Mouse (Mus musculus): ENCODE data around the gene Dnase1l1. TPM values are rescaled to one million over a fixed set of nuclear protein-coding genes. Genes with fewer than 3 reads are reported as not detected.

The Dnase1l1 gene
- 15.7 and 17.3 TPM in 2 replicates for polyA plus RNA-seq (2015; fragmentation: Nextera tagmentation; extraction: Ambion mirVana)

DNA sequence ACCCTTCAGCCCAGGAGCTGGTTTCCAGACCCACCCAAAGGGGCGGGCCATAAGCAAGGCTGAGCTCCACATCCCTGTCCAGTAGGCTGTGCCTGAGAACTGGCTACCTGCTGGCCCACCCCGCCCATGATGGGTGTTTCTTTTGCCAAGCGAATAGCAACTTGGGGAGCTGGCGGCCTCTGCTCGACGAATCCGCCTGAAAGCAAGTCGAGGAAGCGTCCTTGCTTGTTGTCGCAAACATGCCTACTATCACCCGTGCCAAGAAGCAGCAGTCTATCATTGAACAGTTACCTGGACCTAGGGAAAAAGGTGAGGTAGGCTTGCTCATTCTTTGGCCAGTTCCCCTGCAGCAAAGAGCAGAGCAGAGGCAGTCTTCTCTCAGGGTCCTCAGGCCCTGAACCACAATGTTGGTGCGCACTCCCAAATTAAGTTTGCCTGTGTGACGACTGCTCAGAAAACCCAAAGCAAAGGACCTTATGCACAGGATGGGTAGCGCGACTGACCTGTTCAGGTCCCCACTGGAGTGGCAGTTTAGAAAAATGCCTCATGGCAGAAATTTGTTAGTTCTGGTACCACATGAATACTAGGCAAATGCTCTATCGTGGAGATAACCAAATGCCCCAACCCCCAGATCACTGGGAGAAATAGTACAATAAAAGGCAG lies at the start of gene Dnase1l1, which contains the start of gene Taz:
Dnase1l1 (minus strand) TSS at position 606 of the 663 bp plus-strand sequence.
Taz (plus strand) TSS at position 181 of the 663 bp plus-strand sequence.
- H3K27me3 ChIP-seq (ENCODE audit: control insufficient read depth, insufficient read depth, low read length): no peaks in the 10 kb centered on the region
- H3K9me3 ChIP-seq (replicated peaks; ENCODE audit: control insufficient read depth, low read length): no peaks in the 10 kb centered on the region
- 18% methylated on average over 16 of the region's 16 CpGs for WGBS
- H3K27ac ChIP-seq (ENCODE audit: low read length): peak within 1 kb of the TSS; percentile 93
- H3K4me3 ChIP-seq (ENCODE audit: low read length): peak within 1 kb of the TSS; percentile 67
- H3K9ac ChIP-seq (ENCODE audit: low read length): peak within 1 kb of the TSS; percentile 78
- no peaks in the 10 kb centered on the region for H3K36me3 ChIP-seq (ENCODE audit: control insufficient read depth, insufficient read depth)
- H3K4me1 ChIP-seq (ENCODE audit: control insufficient read depth, insufficient read depth, low read length): peaks cover 3% of the 10 kb centered on the region; the same call in 1 of the 2 replicates
- peak; percentile 89 for ATAC-seq (replicated peaks; ENCODE audit: extremely low read depth, insufficient read depth, low FRiP score)
- peak within 1 kb of the TSS; percentile 79 for H3K4me2 ChIP-seq (ENCODE audit: low read depth, low read length)

DNA sequence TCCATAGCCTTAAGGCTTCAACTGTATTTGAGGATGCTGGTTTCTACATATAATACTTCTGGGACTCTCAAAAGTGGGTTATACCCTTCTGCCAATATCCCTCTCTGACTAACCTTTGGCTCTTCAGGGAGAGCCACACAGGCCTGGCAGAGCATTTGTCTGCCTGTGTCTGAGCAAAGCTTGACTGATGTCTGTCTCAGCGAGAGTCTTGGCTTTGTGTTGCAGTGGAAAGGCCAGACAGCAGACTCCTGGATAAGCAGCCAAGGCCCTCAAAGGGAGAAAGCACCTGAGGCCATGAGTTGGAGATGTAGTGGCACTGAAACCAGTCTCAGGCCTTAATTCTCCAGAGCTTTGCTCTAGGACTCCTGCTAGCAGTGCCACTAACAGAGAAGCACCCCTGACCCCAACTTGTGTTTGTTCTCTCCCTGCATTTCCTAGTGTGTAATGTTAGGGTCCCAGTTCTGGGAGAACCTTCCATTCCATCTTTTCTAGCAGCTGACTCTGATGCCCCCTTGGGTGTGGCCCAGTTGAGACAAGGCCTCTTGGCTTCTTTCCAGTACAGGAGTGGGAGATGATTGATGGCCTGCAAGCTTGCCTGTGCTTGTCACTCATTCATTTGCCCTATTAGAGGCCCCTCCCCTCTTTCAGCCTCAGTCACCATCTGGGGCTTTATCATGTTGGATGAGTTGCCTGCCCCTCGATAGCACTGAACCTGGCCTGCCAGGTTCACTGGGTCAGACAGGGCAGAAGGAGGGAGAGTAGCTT lies 48.2 kb upstream of the Dnase1l1 start:
- no peak overlapping the region for H3K9ac ChIP-seq (ENCODE audit: low read length)
- H3K9me3 ChIP-seq (replicated peaks; ENCODE audit: control insufficient read depth, low read length): no peaks in the 10 kb centered on the region
- no peaks in the 10 kb centered on the region for H3K36me3 ChIP-seq (ENCODE audit: control insufficient read depth, insufficient read depth)
- no peak overlapping the region for H3K27ac ChIP-seq (ENCODE audit: low read length)
- H3K27me3 ChIP-seq (ENCODE audit: control insufficient read depth, insufficient read depth, low read length): no peaks in the 10 kb centered on the region
- H3K4me2 ChIP-seq (ENCODE audit: low read depth, low read length): no peak overlapping the region
- H3K4me3 ChIP-seq (ENCODE audit: low read length): no peak overlapping the region
- no peak for ATAC-seq (replicated peaks; ENCODE audit: extremely low read depth, insufficient read depth, low FRiP score)
- H3K4me1 ChIP-seq (ENCODE audit: control insufficient read depth, insufficient read depth, low read length): peaks cover 11% of the 10 kb centered on the region
- 48% methylated on average over 2 of the region's 2 CpGs for WGBS

DNA sequence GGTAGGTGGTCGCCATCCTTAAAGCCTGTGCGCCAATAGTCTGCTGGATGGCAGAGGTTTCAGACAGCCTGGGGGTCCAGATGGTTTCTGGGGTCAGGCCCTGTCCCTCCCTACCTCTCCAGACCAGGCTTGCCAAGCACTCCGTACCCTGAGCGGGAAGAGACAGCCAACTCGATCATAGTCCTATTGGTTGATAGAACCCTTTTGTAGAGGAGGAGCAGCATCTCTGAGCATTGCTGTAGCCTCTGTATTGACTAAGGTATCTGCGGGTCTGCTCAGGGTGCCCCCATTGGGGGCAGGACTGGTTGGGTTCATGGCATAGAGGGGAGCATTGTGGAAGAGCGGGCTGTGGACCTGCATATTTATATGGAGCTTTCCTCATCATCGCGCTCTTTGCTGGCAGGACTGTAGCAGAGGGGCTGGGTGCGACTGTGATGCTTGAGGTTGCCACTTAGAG lies 47.1 kb upstream of the Dnase1l1 start:
- ATAC-seq (replicated peaks; ENCODE audit: extremely low read depth, insufficient read depth, low FRiP score): peak; percentile 15; the same call in 1 of the 2 replicates
- H3K27ac ChIP-seq (ENCODE audit: low read length): no peak overlapping the region
- no peaks in the 10 kb centered on the region for H3K9me3 ChIP-seq (replicated peaks; ENCODE audit: control insufficient read depth, low read length)
- peak overlapping the region; percentile 73 for H3K9ac ChIP-seq (ENCODE audit: low read length)
- peak overlapping the region; percentile 53 for H3K4me3 ChIP-seq (ENCODE audit: low read length)
- H3K27me3 ChIP-seq (ENCODE audit: control insufficient read depth, insufficient read depth, low read length): no peaks in the 10 kb centered on the region
- H3K4me2 ChIP-seq (ENCODE audit: low read depth, low read length): peak overlapping the region; percentile 67
- no peaks in the 10 kb centered on the region for H3K36me3 ChIP-seq (ENCODE audit: control insufficient read depth, insufficient read depth)
- WGBS: 18% methylated on average over 10 of the region's 10 CpGs
- peaks cover 11% of the 10 kb centered on the region for H3K4me1 ChIP-seq (ENCODE audit: control insufficient read depth, insufficient read depth, low read length)

DNA sequence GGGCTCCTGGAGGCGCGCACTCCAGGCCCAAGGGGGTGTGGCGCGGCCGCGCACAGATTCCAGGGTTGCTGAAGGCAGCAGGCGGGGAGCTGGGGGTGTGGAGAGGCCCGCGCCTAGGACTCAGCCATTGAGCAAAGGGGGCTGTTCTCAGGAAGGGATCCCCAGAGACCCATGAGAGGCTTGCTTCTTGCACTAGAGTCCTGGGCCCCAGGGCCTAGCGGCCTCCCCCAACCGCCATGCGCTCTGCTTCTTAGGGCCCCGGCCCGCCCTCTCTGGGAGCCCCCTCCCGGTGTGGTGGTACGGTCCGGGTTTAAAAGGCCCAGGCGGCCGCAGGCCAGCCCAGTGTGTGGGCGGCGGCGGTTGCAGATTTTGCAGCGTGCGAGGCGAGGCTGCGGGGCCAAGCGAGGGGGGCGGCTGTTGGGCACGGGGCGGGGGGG lies 46.6 kb upstream of the Dnase1l1 start, which contains the start of gene Plxna3:
Plxna3 (plus strand) TSS at position 342 of the 437 bp plus-strand sequence.
- Histone ChIP-seq H3K9ac (ENCODE audit: low read length) (peak within 1 kb of the TSS; percentile 73), H3K27me3 (ENCODE audit: control insufficient read depth, insufficient read depth, low read length) (no peaks in the 10 kb centered on the region), H3K4me1 (ENCODE audit: control insufficient read depth, insufficient read depth, low read length) (peaks cover 11% of the 10 kb centered on the region), H3K4me2 (ENCODE audit: low read depth, low read length) (peak within 1 kb of the TSS; percentile 67), H3K4me3 (ENCODE audit: low read length) (peak within 1 kb of the TSS; percentile 53), H3K9me3 (replicated peaks; ENCODE audit: control insufficient read depth, low read length) (no peaks in the 10 kb centered on the region), H3K36me3 (ENCODE audit: control insufficient read depth, insufficient read depth) (no peaks in the 10 kb centered on the region), H3K27ac (ENCODE audit: low read length) (peak within 1 kb of the TSS; percentile 62)
- WGBS: 12% methylated on average over 22 of the region's 30 CpGs
- ATAC-seq (replicated peaks; ENCODE audit: extremely low read depth, insufficient read depth, low FRiP score): peak; percentile 92

DNA sequence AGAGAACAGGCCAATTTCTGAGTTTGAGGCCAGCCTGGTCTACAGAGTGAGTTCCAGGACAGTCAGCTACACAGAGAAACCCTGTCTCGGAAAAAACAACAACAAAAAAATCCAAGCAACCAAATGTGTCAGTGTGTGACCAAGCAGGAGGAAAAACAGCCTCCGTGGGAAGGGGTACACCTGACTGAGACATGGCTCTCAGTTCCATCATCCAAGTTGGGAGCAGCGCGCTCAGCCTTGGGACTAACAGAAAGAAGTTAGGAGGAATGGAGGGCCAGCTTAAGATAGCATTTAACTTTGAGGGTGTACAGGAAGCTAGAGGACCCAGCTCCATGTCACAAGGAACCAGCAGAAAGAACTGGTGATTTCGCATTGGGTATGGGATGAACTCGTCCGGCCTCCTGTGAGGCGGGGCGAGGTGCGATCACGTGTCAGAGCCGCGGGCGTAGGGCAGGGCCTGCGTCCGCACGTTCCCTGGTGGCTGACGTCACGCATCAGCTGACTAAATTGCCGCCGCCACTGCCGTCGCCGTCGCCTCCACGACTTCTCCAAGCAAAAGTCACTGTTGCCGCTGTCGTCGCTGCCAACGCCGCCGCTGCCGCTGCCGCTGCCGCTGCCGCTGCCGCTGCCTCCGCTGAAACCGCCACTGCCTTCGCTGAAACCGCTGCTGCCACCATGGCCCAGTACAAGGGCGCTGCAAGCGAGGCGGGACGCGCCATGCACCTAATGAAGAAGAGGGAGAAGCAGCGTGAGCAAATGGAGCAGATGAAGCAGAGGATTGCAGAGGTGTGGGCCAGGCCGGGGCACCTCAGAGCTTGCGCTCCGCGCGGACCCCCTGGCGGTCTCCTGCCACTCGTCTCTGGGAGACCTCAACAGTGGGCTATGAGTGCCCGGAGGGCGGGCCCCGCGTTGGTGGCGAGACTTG lies 30.7 kb upstream of the Dnase1l1 start, which contains the start of gene Fam50a:
Fam50a (plus strand) TSS at position 494 of the 925 bp plus-strand sequence.
- H3K9ac ChIP-seq (ENCODE audit: low read length): peak within 1 kb of the TSS; percentile 82
- peak within 1 kb of the TSS; percentile 73 for H3K4me3 ChIP-seq (ENCODE audit: low read length)
- H3K4me2 ChIP-seq (ENCODE audit: low read depth, low read length): peak within 1 kb of the TSS; percentile 61
- no peaks in the 10 kb centered on the region for H3K4me1 ChIP-seq (ENCODE audit: control insufficient read depth, insufficient read depth, low read length)
- H3K27ac ChIP-seq (ENCODE audit: low read length): peak within 1 kb of the TSS; percentile 88
- 18% methylated on average over 59 of the region's 59 CpGs for WGBS
- ATAC-seq (replicated peaks; ENCODE audit: extremely low read depth, insufficient read depth, low FRiP score): peak; percentile 95
- H3K9me3 ChIP-seq (replicated peaks; ENCODE audit: control insufficient read depth, low read length): no peaks in the 10 kb centered on the region
- H3K36me3 ChIP-seq (ENCODE audit: control insufficient read depth, insufficient read depth): peaks cover 18% of the 10 kb centered on the region
- no peaks in the 10 kb centered on the region for H3K27me3 ChIP-seq (ENCODE audit: control insufficient read depth, insufficient read depth, low read length)

DNA sequence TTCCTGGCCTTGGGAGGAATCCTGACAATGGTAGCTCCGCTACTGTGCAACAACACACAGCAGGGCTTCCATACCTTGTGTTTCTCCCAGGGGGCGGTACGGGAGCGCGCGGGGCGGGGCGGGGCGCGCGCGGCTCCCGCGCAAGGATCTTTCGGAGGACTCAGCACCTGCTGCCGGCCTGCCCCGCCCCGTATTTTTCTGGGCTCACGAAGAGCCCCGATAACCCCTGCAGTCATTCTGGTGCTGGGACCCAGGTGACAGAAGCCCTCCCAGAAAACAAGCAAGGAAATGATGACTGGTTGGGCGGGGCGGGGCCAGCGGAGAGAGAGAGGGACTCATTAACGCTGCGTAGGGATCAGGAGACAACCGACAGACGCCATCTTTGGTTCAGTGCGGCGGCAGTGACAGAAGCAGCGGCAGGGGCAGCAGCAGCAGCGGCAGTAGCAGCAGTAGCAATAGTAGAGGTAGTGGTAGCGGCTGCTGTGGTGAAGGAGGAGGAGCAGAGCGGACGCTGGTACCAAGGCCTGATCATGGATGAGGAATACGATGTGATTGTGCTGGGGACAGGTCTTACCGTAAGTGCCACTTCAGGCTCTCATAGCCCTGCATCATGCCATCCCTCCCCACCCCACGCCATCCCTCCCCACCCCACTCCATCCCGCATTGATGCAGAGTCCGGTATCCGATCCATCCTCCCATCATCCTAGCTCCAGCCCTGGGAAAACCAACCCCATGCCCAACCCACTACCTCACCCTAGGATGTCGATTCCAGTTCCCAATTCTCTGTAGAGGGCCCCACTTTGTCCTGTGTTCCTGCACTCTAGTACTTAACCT lies 22.9 kb upstream of the Dnase1l1 start, which contains the start of gene Gdi1:
Gdi1 (plus strand) TSS at position 132 of the 834 bp plus-strand sequence.
- Histone ChIP-seq H3K36me3 (ENCODE audit: control insufficient read depth, insufficient read depth) (peaks cover 26% of the 10 kb centered on the region), H3K9me3 (replicated peaks; ENCODE audit: control insufficient read depth, low read length) (no peaks in the 10 kb centered on the region), H3K4me3 (ENCODE audit: low read length) (peak within 1 kb of the TSS; percentile 67), H3K9ac (ENCODE audit: low read length) (peak within 1 kb of the TSS; percentile 80), H3K4me1 (ENCODE audit: control insufficient read depth, insufficient read depth, low read length) (peaks cover 10% of the 10 kb centered on the region), H3K27me3 (ENCODE audit: control insufficient read depth, insufficient read depth, low read length) (no peaks in the 10 kb centered on the region), H3K27ac (ENCODE audit: low read length) (peak within 1 kb of the TSS; percentile 94), H3K4me2 (ENCODE audit: low read depth, low read length) (peak within 1 kb of the TSS; percentile 75)
- peak; percentile 84 for ATAC-seq (replicated peaks; ENCODE audit: extremely low read depth, insufficient read depth, low FRiP score)
- 7% methylated on average over 38 of the region's 41 CpGs for WGBS

DNA sequence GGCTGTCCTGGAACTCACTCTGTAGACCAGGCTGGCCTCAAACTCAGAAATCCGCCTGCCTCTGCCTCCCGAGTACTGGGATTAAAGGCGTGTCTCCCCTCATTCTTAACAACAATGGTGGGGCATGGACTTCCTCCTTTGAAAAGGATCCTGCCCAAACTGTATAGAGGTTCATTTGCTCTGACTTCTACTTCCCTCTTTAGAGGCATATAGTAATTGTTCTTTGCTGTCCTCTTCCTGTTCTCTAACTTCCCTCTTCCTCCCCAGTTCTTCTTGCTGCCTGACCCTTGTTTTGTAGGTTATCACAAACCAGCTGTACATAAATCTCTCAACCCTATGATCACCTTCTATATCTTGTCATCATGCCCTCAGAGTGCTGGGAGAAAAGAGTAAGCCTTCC lies 17.6 kb upstream of the Dnase1l1 start:
- no peak overlapping the region for H3K27ac ChIP-seq (ENCODE audit: low read length)
- no peak overlapping the region for H3K9ac ChIP-seq (ENCODE audit: low read length)
- H3K36me3 ChIP-seq (ENCODE audit: control insufficient read depth, insufficient read depth): peaks cover 10% of the 10 kb centered on the region
- H3K9me3 ChIP-seq (replicated peaks; ENCODE audit: control insufficient read depth, low read length): no peaks in the 10 kb centered on the region
- peaks cover 5% of the 10 kb centered on the region; the same call in 1 of the 2 replicates for H3K4me1 ChIP-seq (ENCODE audit: control insufficient read depth, insufficient read depth, low read length)
- ATAC-seq (replicated peaks; ENCODE audit: extremely low read depth, insufficient read depth, low FRiP score): no peak
- no peak overlapping the region for H3K4me2 ChIP-seq (ENCODE audit: low read depth, low read length)
- no peak overlapping the region for H3K4me3 ChIP-seq (ENCODE audit: low read length)
- no peaks in the 10 kb centered on the region for H3K27me3 ChIP-seq (ENCODE audit: control insufficient read depth, insufficient read depth, low read length)
- WGBS: 77% methylated on average over 3 of the region's 3 CpGs

Measured in heart, embryonic 16.5 days (tissue).